Mouse (Mus musculus): ENCODE results near the gene P3h3. TPM values are rescaled to one million over a fixed set of nuclear protein-coding genes. Genes with fewer than 3 reads are reported as not detected.

P3h3 gene
- polyA plus RNA-seq, 1 experiment from 2014 or later = 13.4 TPM

GRCm38 (mm10) chr6:124816611-124817010, 40.9 kb downstream of the P3h3 start:
- H3K27ac ChIP-seq (ENCODE audit: low read length) = no peak overlapping the region
- no peak for ATAC-seq
- H3K4me2 ChIP-seq (ENCODE audit: low read length) = no peak overlapping the region
- H3K27me3 ChIP-seq (ENCODE audit: control insufficient read depth, insufficient read depth, low read depth, low read length) = no peaks in the 10 kb centered on the region
- no peak overlapping the region for H3K9ac ChIP-seq (ENCODE audit: low read depth, low read length)
- H3K4me1 ChIP-seq (ENCODE audit: control insufficient read depth, insufficient read depth, low read length) = peaks cover 17% of the 10 kb centered on the region
- WGBS = 93% methylated on average over 4 of the region's 4 CpGs
- H3K4me3 ChIP-seq (ENCODE audit: low read depth, low read length) = no peak overlapping the region
- no peaks in the 10 kb centered on the region for H3K9me3 ChIP-seq (replicated peaks; ENCODE audit: control insufficient read depth, low read length, poor library complexity, severe bottlenecking)
- peaks cover 44% of the 10 kb centered on the region for H3K36me3 ChIP-seq (ENCODE audit: control insufficient read depth, insufficient read depth, low read length)

- no peak overlapping the region for H3K4me2 ChIP-seq (ENCODE audit: low read length)
These were observed 42.4 kb downstream of the P3h3 start for GRCm38 (mm10) chr6:124814858-124815774.

GRCm38 (mm10) chr6:124814448-124814847, 43.1 kb downstream of the P3h3 start:
- Histone ChIP-seq H3K27me3 (ENCODE audit: control insufficient read depth, insufficient read depth, low read depth, low read length) (no peaks in the 10 kb centered on the region), H3K9ac (ENCODE audit: low read depth, low read length) (no peak overlapping the region), H3K4me1 (ENCODE audit: control insufficient read depth, insufficient read depth, low read length) (peaks cover 26% of the 10 kb centered on the region), H3K9me3 (replicated peaks; ENCODE audit: control insufficient read depth, low read length, poor library complexity, severe bottlenecking) (no peaks in the 10 kb centered on the region), H3K36me3 (ENCODE audit: control insufficient read depth, insufficient read depth, low read length) (peaks cover 28% of the 10 kb centered on the region), H3K4me3 (ENCODE audit: low read depth, low read length) (peak overlapping the region; percentile 55), H3K4me2 (ENCODE audit: low read length) (peak overlapping the region; percentile 69), H3K27ac (ENCODE audit: low read length) (no peak overlapping the region)
- peak; percentile 25; the same call in 1 of the 2 replicates for ATAC-seq
- WGBS = 32% methylated on average over 7 of the region's 8 CpGs

More at GRCm38 (mm10) chr6:124814858-124815774, 42.4 kb downstream of the P3h3 start:
- Histone ChIP-seq H3K27ac (ENCODE audit: low read length) (no peak overlapping the region), H3K36me3 (ENCODE audit: control insufficient read depth, insufficient read depth, low read length) (peaks cover 35% of the 10 kb centered on the region), H3K27me3 (ENCODE audit: control insufficient read depth, insufficient read depth, low read depth, low read length) (no peaks in the 10 kb centered on the region), H3K9ac (ENCODE audit: low read depth, low read length) (no peak overlapping the region; the same call in 1 of the 2 replicates), H3K4me1 (ENCODE audit: control insufficient read depth, insufficient read depth, low read length) (peaks cover 19% of the 10 kb centered on the region), H3K9me3 (replicated peaks; ENCODE audit: control insufficient read depth, low read length, poor library complexity, severe bottlenecking) (no peaks in the 10 kb centered on the region), H3K4me3 (ENCODE audit: low read depth, low read length) (no peak overlapping the region)
- no peak for ATAC-seq
- WGBS = 71% methylated on average over 9 of the region's 9 CpGs

- WGBS = 0% methylated on average over 22 of the region's 22 CpGs
- H3K9ac ChIP-seq (ENCODE audit: low read depth, low read length) = peak within 1 kb of the TSS; percentile 75
- H3K4me2 ChIP-seq (ENCODE audit: low read length) = peak within 1 kb of the TSS; percentile 69
- H3K4me1 ChIP-seq (ENCODE audit: control insufficient read depth, insufficient read depth, low read length) = peaks cover 30% of the 10 kb centered on the region
- no peaks in the 10 kb centered on the region for H3K9me3 ChIP-seq (replicated peaks; ENCODE audit: control insufficient read depth, low read length, poor library complexity, severe bottlenecking)
- H3K27ac ChIP-seq (ENCODE audit: low read length) = peak within 1 kb of the TSS; percentile 86
- peaks cover 23% of the 10 kb centered on the region for H3K36me3 ChIP-seq (ENCODE audit: control insufficient read depth, insufficient read depth, low read length)
- no peaks in the 10 kb centered on the region for H3K27me3 ChIP-seq (ENCODE audit: control insufficient read depth, insufficient read depth, low read depth, low read length)
- ATAC-seq = peak; percentile 89
- peak within 1 kb of the TSS; percentile 55 for H3K4me3 ChIP-seq (ENCODE audit: low read depth, low read length)
These were observed 43.6 kb downstream of the P3h3 start, which contains the start of gene Tpi1 for GRCm38 (mm10) chr6:124813933-124814332. Gene Tpi1 (minus strand): TSS chr6:124814296.

- Histone ChIP-seq H3K4me3 (ENCODE audit: low read depth, low read length) (peak overlapping the region; percentile 55), H3K9me3 (replicated peaks; ENCODE audit: control insufficient read depth, low read length, poor library complexity, severe bottlenecking) (no peaks in the 10 kb centered on the region), H3K9ac (ENCODE audit: low read depth, low read length) (peak overlapping the region; percentile 75), H3K27me3 (ENCODE audit: control insufficient read depth, insufficient read depth, low read depth, low read length) (no peaks in the 10 kb centered on the region), H3K4me2 (ENCODE audit: low read length) (peak overlapping the region; percentile 69), H3K27ac (ENCODE audit: low read length) (peak overlapping the region; percentile 86), H3K4me1 (ENCODE audit: control insufficient read depth, insufficient read depth, low read length) (peaks cover 35% of the 10 kb centered on the region), H3K36me3 (ENCODE audit: control insufficient read depth, insufficient read depth, low read length) (peaks cover 19% of the 10 kb centered on the region)
- peak; percentile 87 for ATAC-seq
- WGBS = 0% methylated on average over 18 of the region's 18 CpGs
These were observed 44.1 kb downstream of the P3h3 start for GRCm38 (mm10) chr6:124813496-124813895.

- Histone ChIP-seq H3K9me3 (replicated peaks; ENCODE audit: control insufficient read depth, low read length, poor library complexity, severe bottlenecking) (no peaks in the 10 kb centered on the region), H3K4me3 (ENCODE audit: low read depth, low read length) (peak overlapping the region; percentile 55), H3K27me3 (ENCODE audit: control insufficient read depth, insufficient read depth, low read depth, low read length) (no peaks in the 10 kb centered on the region), H3K4me1 (ENCODE audit: control insufficient read depth, insufficient read depth, low read length) (peaks cover 39% of the 10 kb centered on the region), H3K4me2 (ENCODE audit: low read length) (peak overlapping the region; percentile 69), H3K36me3 (ENCODE audit: control insufficient read depth, insufficient read depth, low read length) (peaks cover 14% of the 10 kb centered on the region), H3K27ac (ENCODE audit: low read length) (peak overlapping the region; percentile 86), H3K9ac (ENCODE audit: low read depth, low read length) (peak overlapping the region; percentile 75)
- ATAC-seq = no peak
- WGBS = 18% methylated on average over 9 of the region's 9 CpGs
These were observed 44.7 kb downstream of the P3h3 start for GRCm38 (mm10) chr6:124812848-124813247.

GRCm38 (mm10) chr6:124811701-124812560, 45.6 kb downstream of the P3h3 start:
- no peaks in the 10 kb centered on the region for H3K27me3 ChIP-seq (ENCODE audit: control insufficient read depth, insufficient read depth, low read depth, low read length)
- H3K36me3 ChIP-seq (ENCODE audit: control insufficient read depth, insufficient read depth, low read length) = peaks cover 10% of the 10 kb centered on the region; the same call in 1 of the 2 replicates
- peak overlapping the region; percentile 69 for H3K4me2 ChIP-seq (ENCODE audit: low read length)
- H3K4me1 ChIP-seq (ENCODE audit: control insufficient read depth, insufficient read depth, low read length) = peaks cover 39% of the 10 kb centered on the region
- no peak for ATAC-seq
- H3K9me3 ChIP-seq (replicated peaks; ENCODE audit: control insufficient read depth, low read length, poor library complexity, severe bottlenecking) = no peaks in the 10 kb centered on the region
- peak overlapping the region; percentile 75; the same call in 1 of the 2 replicates for H3K9ac ChIP-seq (ENCODE audit: low read depth, low read length)
- WGBS = 87% methylated on average over 24 of the region's 24 CpGs
- no peak overlapping the region for H3K27ac ChIP-seq (ENCODE audit: low read length)
- H3K4me3 ChIP-seq (ENCODE audit: low read depth, low read length) = peak overlapping the region; percentile 55; the same call in 1 of the 2 replicates

- Histone ChIP-seq H3K9ac (ENCODE audit: low read depth, low read length) (no peak overlapping the region), H3K27ac (ENCODE audit: low read length) (no peak overlapping the region), H3K4me1 (ENCODE audit: control insufficient read depth, insufficient read depth, low read length) (peaks cover 42% of the 10 kb centered on the region), H3K4me3 (ENCODE audit: low read depth, low read length) (no peak overlapping the region), H3K9me3 (replicated peaks; ENCODE audit: control insufficient read depth, low read length, poor library complexity, severe bottlenecking) (no peaks in the 10 kb centered on the region), H3K4me2 (ENCODE audit: low read length) (no peak overlapping the region), H3K36me3 (ENCODE audit: control insufficient read depth, insufficient read depth, low read length) (peaks cover 7% of the 10 kb centered on the region; the same call in 1 of the 2 replicates), H3K27me3 (ENCODE audit: control insufficient read depth, insufficient read depth, low read depth, low read length) (no peaks in the 10 kb centered on the region)
- WGBS = 82% methylated on average over 4 of the region's 4 CpGs
- ATAC-seq = no peak
These were observed 46.2 kb downstream of the P3h3 start for GRCm38 (mm10) chr6:124811403-124811665.
